Mouse (Mus musculus): ENCODE data around the gene Gfod1.

DNA sequence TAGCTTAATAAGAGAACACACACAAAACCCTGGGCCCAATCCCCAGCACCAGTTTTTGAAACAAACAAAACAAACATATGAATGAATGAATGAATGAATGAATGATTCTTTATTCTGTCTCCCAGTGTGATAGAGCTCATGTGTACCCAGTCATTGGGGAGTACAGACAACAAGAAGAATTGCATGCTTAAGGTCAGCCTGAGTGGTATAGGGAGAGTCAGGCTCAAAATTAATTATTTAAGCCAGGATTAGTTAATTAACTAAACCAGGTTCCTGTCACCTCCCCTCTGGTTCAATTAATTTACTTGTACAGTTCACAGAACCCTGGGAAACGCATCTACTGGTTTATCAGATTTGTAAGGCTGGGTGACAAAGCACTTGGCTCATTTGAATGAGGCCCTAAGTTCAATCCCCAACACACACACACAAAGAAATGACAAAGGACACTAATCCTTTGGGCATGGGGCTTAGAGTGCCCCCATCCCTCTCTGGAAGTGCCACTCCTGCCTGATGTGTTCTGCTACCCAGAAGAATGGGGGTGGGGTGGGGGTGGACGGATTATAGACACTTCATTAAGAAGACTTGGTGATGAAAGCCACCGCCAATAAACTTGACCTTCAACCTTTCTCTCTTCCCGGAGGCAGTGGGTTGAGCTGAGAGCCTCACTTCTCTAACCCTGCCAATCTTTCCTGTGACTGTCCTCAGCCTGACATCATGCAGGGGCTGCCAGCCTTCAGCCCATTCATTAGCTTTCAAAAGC, 34.3 kb downstream of the Gfod1 start:
- TF ChIP-seq POLR2A (IDR thresholded peaks at IDR 0.05; ENCODE audit: low read depth, low read length) (no peak), CTCF (IDR thresholded peaks at IDR 0.05; ENCODE audit: borderline replicate concordance, insufficient read depth, low read length) (no peak)

Measured in embryonic fibroblast, embryonic 13.5 days (primary cell).